Mouse (Mus musculus) lung, postnatal 0 days (tissue): ENCODE results near the gene Dhx16.
A peak's percentile ranks its signal among the peaks of the same experiment; 100 is the strongest.

Source experiments
- CTCF ChIP-seq: IDR thresholded peaks from 2 replicates; pipeline ENCODE4 v1.5.1; 2016; ENCODE audit warnings: antibody characterized with exemption, mild to moderate bottlenecking
- EP300 ChIP-seq: IDR thresholded peaks from 2 replicates; pipeline ENCODE4 v1.6.1; 2016; ENCODE audit warnings: antibody characterized with exemption, mild to moderate bottlenecking, control low read depth

- TF ChIP-seq CTCF (no peak), EP300 (peak; percentile 46; the same call in 1 of the 2 replicates)
Observed at GRCm38 (mm10) chr17:35918276-35919059, 38.8 kb downstream of the Dhx16 start.
